Mouse (Mus musculus) left cerebral cortex, adult 11 months (tissue): Measurements from ENCODE around the gene Gnl3l.
A peak's percentile ranks its signal among the peaks of the same experiment; 100 is the strongest.

Experiments used
- DNase-seq: peaks from one replicate; pipeline ENCODE4 v3.0.0; 2022; ENCODE audit warnings: low spot score

Gene Gnl3l

DNA sequence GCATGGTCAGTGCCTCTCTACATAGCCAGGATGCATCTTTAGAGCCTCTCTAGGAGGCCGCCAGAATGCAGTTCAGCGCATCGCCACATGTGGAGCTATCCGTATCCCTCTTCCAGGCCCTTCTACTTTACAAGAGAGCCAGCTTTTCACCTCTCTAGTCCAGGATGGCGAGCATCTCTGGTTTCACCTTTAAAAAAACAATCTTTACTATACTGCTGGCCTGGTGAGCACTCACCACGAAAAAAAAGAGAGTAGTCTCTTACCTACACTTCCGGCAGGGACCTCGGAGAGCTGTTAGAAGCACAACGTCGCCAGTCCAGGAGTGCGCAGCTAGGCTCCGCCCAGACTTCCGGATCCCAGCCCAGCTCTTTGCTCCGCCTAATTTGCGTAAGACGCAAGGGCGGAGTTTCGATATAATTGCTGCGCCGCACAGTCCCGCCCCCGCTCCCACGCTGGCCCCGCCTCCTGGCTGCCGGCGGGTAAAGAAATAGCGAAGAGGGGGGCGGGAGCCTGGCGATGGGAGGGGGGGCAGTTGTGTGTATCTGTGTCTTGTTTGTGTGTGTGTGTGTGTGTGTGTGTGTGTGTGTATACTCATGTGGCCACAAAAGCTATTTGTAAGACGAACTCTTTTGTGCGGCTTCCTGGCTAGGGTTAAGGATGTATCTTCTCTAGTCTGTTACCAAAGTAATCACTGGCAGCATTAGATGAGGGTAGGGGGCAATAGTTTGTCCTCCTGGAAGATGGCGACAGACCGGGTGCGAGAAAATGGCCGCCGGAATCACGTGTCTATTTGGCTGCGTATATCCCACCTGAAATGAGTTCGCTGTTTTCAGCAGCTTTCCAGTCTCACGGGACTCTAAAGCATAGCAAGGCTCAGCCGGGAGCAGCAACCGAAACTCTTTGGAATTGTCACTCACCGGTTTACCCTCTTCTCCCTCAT is at the start of gene Gnl3l:
Gene Gnl3l, minus strand, starts transcription at position 385 of the 940 bp plus-strand sequence.
- DNase-seq: peak; percentile 83

DNA sequence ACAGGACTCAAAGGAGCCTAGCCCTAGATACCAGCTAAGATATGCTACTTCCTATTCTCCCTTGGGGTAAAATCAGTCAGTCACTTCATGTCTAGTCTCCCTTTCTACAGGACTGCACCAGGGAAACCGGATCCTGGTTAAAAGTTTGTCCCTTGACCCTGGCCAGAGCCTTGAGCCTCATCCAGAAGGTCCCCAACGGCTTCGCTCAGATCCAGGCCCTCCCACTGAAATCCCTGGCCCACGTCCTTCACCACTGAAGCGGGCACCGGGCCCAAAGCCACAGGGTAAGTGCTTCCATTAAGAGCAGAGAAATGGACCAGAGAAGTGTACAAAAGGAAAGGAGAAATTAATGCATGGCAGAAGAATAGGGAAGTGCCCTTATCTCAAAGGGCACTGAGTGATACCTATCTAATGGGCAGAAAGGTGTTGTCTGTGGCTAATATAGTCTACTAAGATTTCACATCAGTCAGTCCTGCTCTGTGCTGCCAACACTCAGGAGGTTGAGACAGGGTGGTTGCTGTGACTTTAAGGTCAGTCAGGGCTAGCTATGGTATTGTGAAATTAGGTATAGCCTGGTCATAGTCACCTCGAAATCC is 49.0 kb upstream of the Gnl3l start:
- no peak for DNase-seq

DNA sequence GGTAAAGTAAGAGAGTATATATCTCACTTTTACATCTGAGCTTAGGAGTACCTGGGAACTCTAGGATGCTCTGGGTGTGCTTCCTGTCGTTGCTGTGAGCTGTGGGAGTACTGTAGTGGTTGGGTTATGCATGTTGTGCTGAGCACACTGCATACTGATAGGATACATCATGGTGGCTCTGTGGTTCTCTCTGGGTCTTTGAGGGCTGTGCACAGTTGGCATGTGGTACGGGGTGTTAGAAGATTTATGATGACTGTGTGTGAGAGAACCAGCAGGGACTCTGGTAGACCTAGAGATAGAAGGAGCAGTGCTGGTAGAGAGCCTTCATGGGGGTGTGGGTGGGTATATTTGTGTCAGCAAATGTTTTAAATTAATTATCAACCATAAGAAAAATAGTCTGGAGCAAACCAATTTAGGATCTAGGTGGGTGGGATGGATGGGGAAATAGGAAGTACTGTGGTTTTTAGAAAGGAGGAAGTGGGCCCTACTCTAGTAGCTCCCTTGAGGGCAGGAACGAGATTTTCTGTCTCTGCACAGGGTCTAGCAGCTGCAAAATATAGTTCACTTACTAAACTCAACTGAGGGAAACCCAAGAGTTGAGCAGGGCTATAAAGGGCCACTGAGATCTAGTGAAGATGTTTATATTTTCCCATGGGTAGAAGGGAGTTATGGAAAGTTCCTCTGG is 44.6 kb upstream of the Gnl3l start:
- DNase-seq: no peak

DNA sequence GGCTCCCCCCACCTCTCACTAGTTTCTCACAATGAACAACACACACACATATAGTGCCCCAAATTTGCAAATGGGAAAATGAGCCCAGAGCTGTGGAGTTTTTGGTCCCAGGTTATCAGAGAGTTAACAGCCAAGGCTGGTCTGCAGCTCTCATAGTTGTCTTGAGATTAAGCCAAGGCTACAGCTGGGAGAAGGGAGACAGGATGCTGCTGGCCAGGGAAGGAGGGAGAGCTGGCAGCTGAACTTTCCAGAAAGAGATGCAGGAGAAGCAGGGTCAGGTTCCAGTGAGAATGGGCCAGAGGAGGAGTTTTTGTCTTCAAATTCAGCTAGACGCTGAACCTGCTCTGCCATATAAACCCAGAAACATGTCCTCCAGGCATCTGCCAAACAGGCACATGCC is 42.2 kb upstream of the Gnl3l start:
- no peak for DNase-seq

DNA sequence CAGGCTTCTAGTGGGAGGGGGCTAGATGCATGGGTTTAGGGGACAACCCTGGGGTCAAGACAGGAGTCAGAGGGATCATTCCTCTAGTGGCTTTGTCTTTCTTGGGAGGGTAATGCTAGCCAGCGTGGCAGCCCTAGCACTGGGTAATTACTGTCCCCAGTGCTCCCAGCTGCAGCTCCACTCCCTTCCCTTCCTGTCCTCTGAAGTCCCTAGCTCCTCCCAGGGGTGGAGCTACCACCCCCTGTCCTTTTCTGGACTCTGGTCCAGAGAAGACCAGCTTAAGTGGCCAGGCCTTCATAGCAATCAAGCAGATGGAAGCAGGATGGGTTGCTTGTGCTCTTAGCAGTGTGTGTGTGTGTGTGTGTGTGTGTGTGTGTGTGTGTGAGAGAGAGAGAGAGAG is 38.4 kb upstream of the Gnl3l start:
- DNase-seq: no peak

DNA sequence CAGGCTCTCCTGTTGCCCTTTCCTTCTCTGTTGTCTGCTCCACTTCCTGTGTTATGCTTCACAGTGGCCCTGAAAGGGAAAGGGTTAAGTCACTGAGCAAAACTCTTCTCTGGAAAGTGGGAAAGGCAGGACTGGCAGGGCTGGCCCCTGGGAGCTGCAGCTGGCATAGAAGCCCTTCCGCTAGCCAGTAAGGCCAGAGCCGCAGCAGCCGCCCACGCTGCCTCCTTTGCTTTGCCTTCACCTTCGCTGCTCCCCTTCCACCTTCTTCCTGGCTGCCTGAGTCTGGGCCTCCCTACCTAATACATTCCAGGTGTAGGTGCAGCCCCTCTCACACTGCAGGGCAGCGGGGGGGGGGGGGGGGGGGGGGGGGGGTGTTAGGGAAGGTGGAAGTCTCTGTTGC is 37.4 kb upstream of the Gnl3l start:
- DNase-seq: no peak

DNA sequence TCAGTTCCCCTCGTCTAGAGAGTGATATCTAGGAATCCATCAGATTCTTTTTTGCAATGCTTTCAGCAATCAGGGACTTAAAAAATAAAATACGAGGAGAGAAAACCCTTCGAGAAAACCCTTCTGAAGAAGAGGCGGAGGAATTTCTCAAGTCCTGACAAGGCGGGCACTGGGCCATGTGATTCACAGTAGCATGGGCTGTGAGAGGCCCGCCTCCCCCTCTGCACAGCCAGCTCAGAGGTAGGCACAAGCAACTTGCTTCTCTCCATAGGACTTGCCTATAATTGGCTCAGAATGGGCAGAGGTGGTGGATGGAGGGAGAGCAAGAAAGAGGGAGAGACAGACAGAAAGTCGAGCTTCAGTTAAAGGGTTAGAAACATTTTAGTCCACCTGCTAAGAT is 33.2 kb upstream of the Gnl3l start:
- DNase-seq: peak; percentile 17

DNA sequence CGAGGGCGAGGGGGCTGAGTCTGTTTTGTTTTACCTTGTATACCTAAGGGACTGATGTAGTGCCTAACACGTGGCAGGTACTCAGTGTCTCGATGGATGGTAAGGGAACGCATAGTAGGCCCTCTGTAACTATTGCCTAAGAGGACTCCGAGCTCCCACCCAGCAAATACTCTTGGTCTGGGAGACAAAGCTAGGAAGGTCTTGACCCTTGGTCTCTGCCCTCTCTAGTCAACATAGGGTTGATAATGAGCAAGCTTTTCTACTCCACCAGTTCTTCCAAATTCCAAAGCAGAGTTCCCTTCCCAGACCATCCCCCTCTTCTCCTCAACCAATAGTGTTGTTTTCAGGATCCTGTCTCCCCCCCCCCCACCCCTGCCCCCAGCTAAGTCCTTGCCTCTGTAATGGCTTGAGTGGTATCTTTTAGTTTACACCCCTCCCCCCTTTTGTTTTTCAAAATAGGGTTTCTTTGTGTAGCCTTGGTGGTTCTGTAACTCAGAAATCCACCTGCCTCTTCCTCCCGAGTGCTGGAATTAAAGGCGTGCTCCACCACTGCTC is 32.6 kb upstream of the Gnl3l start:
- DNase-seq: no peak

DNA sequence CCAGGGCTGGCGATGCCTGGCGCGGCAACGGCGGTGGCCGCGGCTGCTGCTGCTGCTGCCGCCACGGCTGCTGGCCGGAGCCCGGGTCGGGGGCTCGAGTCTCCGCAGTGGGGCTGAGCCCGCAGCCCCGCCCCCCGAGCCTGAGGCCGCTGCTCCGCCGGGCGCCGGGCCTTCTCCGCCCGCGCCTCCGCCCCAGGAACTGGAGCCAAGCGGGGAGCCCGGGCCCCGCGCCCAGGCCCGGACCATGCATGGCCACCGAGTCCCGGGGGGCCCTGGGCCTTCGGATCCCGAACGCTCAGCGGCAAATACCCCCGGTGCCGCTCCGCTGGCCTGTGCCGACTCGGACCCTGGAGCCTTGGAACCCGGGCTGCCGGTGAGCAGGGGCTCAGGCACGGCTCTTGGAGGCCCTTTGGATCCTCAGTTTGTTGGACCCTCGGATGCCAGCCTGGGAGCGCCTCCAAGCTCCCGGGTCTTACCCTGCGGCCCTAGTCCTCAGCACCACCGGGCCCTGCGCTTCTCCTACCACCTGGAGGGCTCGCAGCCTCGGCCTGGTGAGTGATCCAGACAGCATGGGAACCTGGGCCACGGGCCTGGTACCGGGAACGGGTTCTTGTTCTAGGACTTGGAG is 30.4 kb upstream of the Gnl3l start:
- DNase-seq: no peak

DNA sequence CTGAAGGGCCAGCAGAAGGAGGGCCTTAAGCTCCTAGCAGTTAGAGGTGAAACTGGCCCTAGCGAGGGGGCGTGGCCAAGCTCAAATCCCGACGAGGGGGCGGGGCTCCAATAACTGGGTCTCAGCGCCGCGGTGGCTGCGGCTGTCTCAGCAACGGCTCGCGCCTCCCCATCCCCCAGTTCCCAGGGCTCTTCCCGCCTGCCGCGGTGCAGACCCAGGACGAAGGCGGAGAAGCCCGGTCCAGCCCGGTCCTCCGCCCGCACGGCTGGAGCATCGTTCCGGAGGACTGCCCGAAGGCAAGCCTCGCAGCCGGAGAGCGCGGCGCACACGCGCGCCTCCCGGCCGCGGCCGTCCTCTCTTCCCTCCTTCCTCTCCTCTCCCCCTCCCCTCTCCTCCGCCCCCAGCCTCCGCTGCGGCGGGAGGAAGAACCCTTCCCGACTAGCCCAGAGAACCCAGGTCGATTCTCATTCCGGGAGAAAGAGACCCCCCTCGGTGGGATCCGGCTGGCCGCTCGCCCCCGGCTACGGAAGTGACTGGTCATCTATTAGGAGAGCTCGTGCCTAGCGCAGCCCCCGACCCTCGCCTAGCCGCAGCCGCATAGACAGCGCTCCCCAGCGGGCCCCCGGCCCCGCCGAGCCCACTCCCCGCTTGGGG is 29.8 kb upstream of the Gnl3l start:
- DNase-seq: peak; percentile 55

DNA sequence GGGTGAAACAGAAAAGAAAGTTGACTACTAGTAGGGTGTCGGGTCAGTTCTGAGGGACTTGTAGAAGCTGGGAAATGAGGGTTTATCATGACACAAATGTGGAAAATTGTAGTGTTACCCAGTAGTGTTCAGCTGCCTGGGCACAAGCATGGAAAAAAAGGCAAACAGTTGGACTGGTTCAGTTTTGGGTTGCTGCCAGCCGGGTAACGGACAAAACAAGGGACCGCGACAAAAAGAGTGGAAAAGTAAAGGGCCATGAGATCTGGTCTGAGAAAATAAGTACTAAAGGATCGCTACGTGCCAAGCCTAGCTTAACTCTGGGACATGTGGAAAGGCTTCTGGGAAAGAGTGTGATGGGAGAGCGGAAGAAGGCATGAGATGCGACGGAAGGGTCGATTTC is 29.2 kb upstream of the Gnl3l start:
- no peak for DNase-seq

DNA sequence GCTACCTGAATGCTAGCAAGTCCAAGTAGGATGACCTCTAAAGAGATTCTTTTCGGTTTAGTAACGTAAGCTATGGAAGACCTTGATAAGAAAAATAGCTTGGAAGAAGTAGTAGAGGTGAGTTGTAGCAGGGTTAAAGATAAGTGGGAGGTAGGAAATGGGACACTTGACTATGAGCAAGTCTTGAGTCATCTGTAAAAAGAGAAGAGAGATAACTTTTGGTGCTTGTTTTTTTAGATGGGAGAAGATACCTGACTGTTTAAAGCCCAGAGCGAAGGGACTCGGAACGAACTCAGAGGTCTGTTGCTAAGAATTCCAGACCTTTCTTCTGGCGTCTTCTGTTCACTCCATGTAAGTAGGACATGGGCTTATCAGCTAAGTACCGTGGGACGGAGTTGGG is 28.7 kb upstream of the Gnl3l start, which contains the start of gene Fgd1:
Gene Fgd1, plus strand, starts transcription at position 301 of the 400 bp plus-strand sequence.
- no peak for DNase-seq

DNA sequence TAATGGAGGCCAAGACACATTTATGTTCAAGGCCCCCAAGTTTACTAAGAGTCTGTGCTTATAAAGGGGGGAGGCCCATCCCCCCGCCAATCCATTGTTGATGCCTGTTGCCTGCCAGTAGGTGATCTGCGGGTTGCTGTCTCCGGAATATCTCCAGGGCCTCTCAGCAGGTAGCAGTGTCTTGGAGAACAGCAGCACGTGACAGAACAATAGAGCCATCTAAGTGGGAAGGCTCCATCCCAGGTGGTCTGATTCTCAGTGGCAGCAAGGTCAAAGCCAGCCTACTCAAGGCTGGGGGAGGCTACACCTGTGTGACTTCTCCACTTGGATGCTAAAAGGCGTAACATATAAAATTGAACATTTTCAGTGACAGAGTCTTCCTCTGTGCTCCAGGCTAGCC is 24.1 kb upstream of the Gnl3l start:
- DNase-seq: no peak

DNA sequence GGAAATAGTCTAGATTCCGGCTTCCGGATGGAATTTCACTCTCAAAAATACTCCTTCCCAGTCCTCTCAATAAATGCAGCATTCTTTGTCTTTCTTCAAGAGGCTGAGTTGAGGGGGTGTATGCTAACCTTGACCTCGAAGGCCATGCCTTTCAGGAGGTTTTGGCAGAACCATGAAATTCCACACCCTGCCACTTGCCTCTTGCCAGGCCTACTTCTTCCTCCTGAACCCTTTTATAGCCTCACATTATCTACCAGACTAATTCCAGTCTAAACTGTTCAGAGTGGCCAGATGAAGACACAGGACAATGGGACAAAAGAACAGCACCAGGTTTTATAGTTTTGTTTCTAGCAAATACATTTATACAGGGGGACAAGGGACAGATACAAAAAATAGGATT is 14.3 kb upstream of the Gnl3l start:
- no peak for DNase-seq

DNA sequence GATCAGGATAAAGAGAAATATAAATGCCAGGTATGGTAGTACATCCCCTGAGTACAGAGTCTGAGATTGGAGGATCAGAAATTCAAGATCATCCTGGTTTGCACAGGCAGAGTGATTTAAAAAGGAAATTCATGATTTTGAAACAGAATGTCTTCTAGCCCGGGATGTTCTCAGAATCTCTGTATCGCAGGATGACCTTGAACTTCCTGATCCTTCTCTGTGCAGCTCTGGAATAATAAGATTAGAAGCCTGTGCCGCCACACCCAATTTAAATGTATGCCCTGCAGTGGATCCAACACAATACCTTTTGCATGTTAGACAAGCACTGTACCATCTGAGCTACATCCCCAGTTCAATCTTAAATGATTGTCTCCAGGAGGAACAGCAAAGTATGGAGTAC is 1.7 kb upstream of the Gnl3l start:
- DNase-seq: no peak

DNA sequence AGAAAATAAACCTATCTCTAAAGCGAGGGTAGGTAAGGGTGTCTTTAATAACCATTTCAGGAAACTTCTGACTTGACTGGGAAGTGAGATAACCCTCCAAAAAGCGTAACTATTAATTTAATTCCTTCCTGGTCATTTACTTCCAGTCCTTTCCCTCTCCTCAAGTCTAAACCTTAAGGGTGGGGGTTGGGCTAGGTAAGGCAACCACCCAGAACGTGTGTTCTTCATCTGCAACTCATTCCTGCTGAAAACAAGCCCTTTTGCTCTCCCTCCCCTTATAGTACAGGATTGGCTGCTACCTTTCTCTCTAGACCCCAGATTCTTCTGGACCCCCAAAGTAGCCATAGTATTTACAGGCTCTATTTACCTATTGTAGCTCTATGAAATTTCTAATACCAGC is 775 bp upstream of the Gnl3l start:
- DNase-seq: no peak

DNA sequence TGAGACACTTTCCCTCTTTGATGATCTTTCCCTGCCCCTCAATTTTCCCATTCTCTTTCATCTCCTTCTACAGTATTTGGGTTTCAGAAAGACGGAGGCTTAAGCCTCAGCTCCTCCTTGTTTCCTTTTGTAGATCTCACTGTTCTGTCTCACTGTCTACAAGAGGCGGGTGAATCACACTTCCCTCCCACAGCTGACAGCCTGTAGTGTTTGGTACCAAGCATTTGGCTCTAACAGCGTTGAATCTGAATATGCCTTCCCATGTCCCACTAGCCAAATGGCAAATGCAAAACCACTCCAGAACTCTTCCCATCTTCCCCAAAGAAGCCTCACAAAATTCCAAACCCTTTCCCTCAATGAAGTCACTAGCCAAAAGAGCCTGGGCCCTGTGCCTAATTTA is 20.3 kb downstream of the Gnl3l start:
- DNase-seq: peak; percentile 7

DNA sequence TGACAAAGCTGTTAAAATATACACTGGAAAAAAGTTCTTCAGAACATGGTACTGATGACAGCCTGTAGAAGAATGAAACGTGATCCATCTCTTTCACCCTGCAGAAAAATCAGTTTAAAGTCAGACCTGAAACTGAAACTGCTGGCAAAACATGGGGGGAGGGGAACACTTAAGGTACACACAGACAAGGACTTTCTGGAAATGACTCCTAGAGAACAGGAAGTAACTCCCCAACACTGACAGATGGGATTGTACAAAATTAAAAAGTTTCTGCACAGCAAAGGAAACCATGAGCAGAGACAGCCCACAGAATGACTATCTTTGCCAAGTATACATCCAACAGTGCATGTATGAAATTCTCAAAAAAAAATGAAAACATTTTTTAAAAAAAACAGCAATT is 35.5 kb downstream of the Gnl3l start:
- no peak for DNase-seq

DNA sequence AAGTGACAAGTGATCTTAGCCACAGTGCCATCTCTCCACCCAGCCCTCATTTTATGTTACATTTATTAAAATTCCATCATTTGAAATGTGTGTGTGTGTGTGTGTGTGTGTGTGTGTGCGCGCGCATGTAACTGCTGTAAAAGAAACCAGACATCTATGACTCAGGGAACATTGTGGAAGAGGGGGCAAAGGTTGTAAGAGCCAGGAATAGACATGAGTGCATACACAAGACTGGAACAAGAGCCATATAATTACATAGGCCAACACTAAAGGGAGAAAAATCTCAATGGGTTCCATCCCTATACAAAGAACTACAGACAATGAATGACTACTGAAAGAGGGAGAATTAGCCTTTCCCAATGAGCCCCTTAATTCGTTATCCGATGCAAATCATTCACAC is 41.7 kb downstream of the Gnl3l start:
- no peak for DNase-seq

DNA sequence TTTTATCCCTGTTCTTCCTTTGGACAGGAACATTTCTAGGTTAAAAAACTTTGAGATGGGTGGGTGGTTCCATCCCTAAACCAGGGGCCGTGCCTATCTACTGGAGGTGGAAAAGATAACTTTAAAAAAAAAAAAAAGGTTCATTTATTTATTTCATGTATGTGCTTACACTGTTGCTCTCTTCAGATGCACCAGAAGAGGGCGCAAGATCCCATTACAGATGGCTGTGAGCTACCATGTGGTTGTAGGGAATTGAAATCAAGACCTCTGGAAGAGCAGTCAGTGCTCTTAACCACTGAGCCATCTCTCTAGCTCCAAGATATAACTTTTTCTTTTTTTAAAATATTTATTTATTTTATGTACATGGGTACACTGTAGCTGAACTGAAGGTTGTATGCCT is 54.1 kb downstream of the Gnl3l start:
- DNase-seq: no peak

DNA sequence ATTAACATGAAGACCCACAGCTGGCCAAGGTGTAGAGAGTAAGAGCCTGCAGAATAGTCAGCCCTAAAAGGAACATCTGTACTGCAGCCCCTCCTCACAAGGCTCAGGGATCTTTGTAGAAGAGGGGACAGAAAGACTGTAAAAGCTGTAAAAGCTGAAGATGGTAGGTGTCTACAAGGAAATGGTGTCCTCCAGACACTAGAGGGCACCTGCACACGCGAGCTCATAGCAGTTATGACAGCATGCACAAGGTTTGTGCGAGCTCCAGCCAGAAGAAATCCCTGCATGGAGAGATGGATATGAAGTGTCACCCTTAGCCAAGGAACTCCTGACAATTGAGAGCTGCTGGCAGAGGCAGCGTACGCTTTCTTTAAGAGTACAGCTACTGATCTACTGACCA is 56.4 kb downstream of the Gnl3l start:
- DNase-seq: no peak
